ENCODE assay signal across 21 mouse cellular contexts in the genomic region with DNA sequence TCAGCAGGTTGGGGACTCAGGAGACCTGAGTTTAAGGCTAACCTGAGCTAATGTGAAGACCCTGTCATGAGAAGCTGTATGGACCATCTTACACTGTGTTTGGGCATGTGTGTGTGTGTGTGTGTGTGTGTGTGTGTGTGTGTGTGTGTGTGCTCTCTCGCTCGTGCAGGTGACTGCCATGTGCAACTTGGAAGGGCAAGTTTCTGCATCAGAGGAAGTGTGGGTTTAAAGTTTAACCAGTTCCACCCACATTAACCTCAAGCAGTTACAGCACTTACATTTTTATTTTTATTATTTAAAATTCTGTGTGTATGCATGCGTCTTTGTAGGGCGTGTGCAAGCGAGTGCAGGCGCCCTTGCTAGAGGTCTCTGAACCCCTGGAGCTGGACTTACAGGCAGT.
DNase-seq lines count a peak whose midpoint lies in the region; ATAC-seq lines count a peak whose summit lies in the region.
"Had no signal": no experiment of that assay in that cellular context is flagged by ENCODE, and none has a peak within 500 bp of the region (broad histone marks: within the 10 kb centered on the region; RNA-seq: fewer than 3 reads in every experiment).

No protein-coding gene starts in this region.

- H3K4me3 ChIP-seq in kidney, embryonic 14.5 days (ENCODE audit: low read length) = no peak overlapping the region
- H3K4me3 ChIP-seq: forebrain, embryonic 12.5 days; gastrocnemius, adult 2 months; heart, embryonic 13.5 days; liver, embryonic 12.5 days had no signal

- H3K4me2 ChIP-seq in kidney, embryonic 14.5 days (replicated peaks; ENCODE audit: low read depth, low read length) = no peak overlapping the region
- H3K4me2 ChIP-seq: forebrain, embryonic 12.5 days; heart, embryonic 13.5 days; hindbrain, embryonic 14.5 days; liver, embryonic 12.5 days; lung, embryonic 14.5 days had no signal

- ATAC-seq in kidney, embryonic 14.5 days (ENCODE audit: low FRiP score, low TSS enrichment) = no peak
- ATAC-seq: liver, embryonic 12.5 days; midbrain, embryonic 16.5 days had no signal

- 68% methylated on average over 6 of the region's 6 CpGs for WGBS in kidney, embryonic 14.5 days

- H3K9ac ChIP-seq in kidney, embryonic 14.5 days (ENCODE audit: low read depth, low read length) = no peak overlapping the region
- H3K9ac ChIP-seq: forebrain, embryonic 12.5 days; heart, embryonic 13.5 days; hindbrain, embryonic 14.5 days; liver, embryonic 12.5 days; lung, embryonic 14.5 days had no signal

- peak overlapping the region; percentile 59 for H3K27ac ChIP-seq in kidney, embryonic 14.5 days (ENCODE audit: low read depth, low read length)
- H3K27ac ChIP-seq: forebrain, embryonic 12.5 days; gastrocnemius, adult 2 months; heart, embryonic 13.5 days; hindbrain, embryonic 14.5 days; liver, embryonic 12.5 days; stomach, postnatal 0 days had no signal

- H3K4me1 ChIP-seq in kidney, embryonic 14.5 days (ENCODE audit: control insufficient read depth, insufficient read depth, low read length) = peaks cover 32% of the 10 kb centered on the region
- H3K4me1 ChIP-seq: liver, embryonic 12.5 days had no signal

- H3K27me3 ChIP-seq in kidney, embryonic 14.5 days (ENCODE audit: control insufficient read depth, insufficient read depth, low read length) = no peaks in the 10 kb centered on the region
- H3K27me3 ChIP-seq: forebrain, embryonic 12.5 days; heart, embryonic 13.5 days; liver, embryonic 12.5 days had no signal

- peaks cover 6% of the 10 kb centered on the region; the same call in 1 of the 2 replicates for H3K36me3 ChIP-seq in kidney, embryonic 14.5 days (ENCODE audit: control insufficient read depth, insufficient read depth, low read length)

- no peaks in the 10 kb centered on the region for H3K9me3 ChIP-seq in kidney, embryonic 14.5 days (ENCODE audit: control insufficient read depth, low read length)
- H3K9me3 ChIP-seq: forebrain, embryonic 12.5 days; heart, embryonic 13.5 days; liver, embryonic 12.5 days had no signal

- DNase-seq in kidney, adult 9 months = no peak
- peak; percentile 58 for DNase-seq in 416B (ENCODE audit: low read depth)
- peak; percentile 60 for DNase-seq in T-cell, adult 2 months (ENCODE audit: low spot score)
- DNase-seq in thymus, postnatal 0 days (ENCODE audit: low spot score) = peak; percentile 71
- DNase-seq in embryo, embryonic 10 days (ENCODE audit: low spot score) = no peak
- no peak for DNase-seq in cerebellum, postnatal 36 days
- DNase-seq: adrenal gland, postnatal 10 days; B cell, adult 2 months; cerebellum, postnatal 10 days; embryo, embryonic 11 days; gastrocnemius, adult 2 months; left cerebral cortex, postnatal 4 days; lung, embryonic 14.5 days; lung, postnatal 4 days had no signal

Comparison
In these comparisons a context has a peak if more than half of its experiments do, and no peak if none do; other contexts are left out.
1. DNase-seq: peak in 416B (single experiment), T-cell, adult 2 months (single experiment) and thymus, postnatal 0 days (single experiment); none in kidney, adult 9 months (single experiment), embryo, embryonic 10 days (single experiment) and cerebellum, postnatal 36 days (0 of 2).